Mouse (Mus musculus) cortical plate, adult 2 months (tissue): ENCODE data around the gene Mst1. TPM values are rescaled to one million over a fixed set of nuclear protein-coding genes. Genes with fewer than 3 reads are reported as not detected.
A peak's percentile ranks its signal among the peaks of the same experiment; 100 is the strongest.

Experiments used
- H3K27ac ChIP-seq: fragments of 200-500 bp; 2 replicates; pipeline ENCODE4 v1.5.1; 2012; ENCODE audit warnings: low read length, control low read depth, inconsistent platforms; ENCODE audit not compliant: insufficient read depth
- H3K4me1 ChIP-seq: fragments of 200-500 bp; 2 replicates; pipeline ENCODE4 v1.6.1; 2011; ENCODE audit warnings: low read length; ENCODE audit not compliant: control insufficient read depth, insufficient read depth
- H3K4me3 ChIP-seq: fragments of 200-500 bp; 2 replicates; pipeline ENCODE4 v1.5.1; 2011; ENCODE audit warnings: mild to moderate bottlenecking, low read length, control low read depth; ENCODE audit not compliant: insufficient read depth
- CTCF ChIP-seq: fragments of 200-500 bp; IDR thresholded peaks from 2 replicates; pipeline ENCODE4 v1.5.1; 2011; ENCODE audit warnings: mild to moderate bottlenecking, control low read depth, low read length; ENCODE audit not compliant: insufficient read depth; ENCODE audit errors: extremely low read depth
- POLR2A ChIP-seq: fragments of 200-500 bp; IDR thresholded peaks from 2 replicates; pipeline ENCODE4 v1.6.1; 2011; ENCODE audit warnings: mild to moderate bottlenecking, low read length, control low read depth; ENCODE audit not compliant: insufficient read depth; ENCODE audit errors: extremely low read depth
- polyA plus RNA-seq: library from polyadenylated mRNA; depleted of rRNA; stranded (reverse); fragments of >200 nt; gene quantifications from 2 replicates; pipeline ENCODE4 v1.2.3, GENCODE M21; 2012

Mst1 gene
- polyA plus RNA-seq, 1 experiment, result 0.10 TPM

GRCm38 (mm10) chr9:108111101-108111592 is 30.9 kb downstream of the Mst1 start:
- no peak for TF ChIP-seq POLR2A
- no peak for TF ChIP-seq CTCF
- Histone ChIP-seq H3K4me1 (peaks cover 2% of the 10 kb centered on the region; the same call in 1 of the 2 replicates), H3K27ac (0 out of 2 replicates have a peak overlapping the region, but pooled peaks have one; percentile 9), H3K4me3 (no peak overlapping the region)

- H3K27ac ChIP-seq, result no peak overlapping the region
- H3K4me3 ChIP-seq, result no peak overlapping the region
- TF ChIP-seq CTCF, result no peak
- no peak for TF ChIP-seq POLR2A
Observed at GRCm38 (mm10) chr9:108111593-108112121, 31.4 kb downstream of the Mst1 start.

GRCm38 (mm10) chr9:108112719-108113340 is 32.6 kb downstream of the Mst1 start:
- TF ChIP-seq POLR2A (no peak), CTCF (no peak)
- H3K4me3 ChIP-seq, result no peak overlapping the region
- no peak overlapping the region for H3K27ac ChIP-seq
- peaks cover 2% of the 10 kb centered on the region; the same call in 1 of the 2 replicates for H3K4me1 ChIP-seq

More at GRCm38 (mm10) chr9:108111593-108112121, 31.4 kb downstream of the Mst1 start:
- H3K4me1 ChIP-seq, result peaks cover 2% of the 10 kb centered on the region; the same call in 1 of the 2 replicates

GRCm38 (mm10) chr9:108115290-108116077 is 35.2 kb downstream of the Mst1 start:
- H3K4me3 ChIP-seq, result no peak overlapping the region
- H3K27ac ChIP-seq, result peak overlapping the region; percentile 47; the same call in 1 of the 2 replicates
- H3K4me1 ChIP-seq, result peaks cover 2% of the 10 kb centered on the region; the same call in 1 of the 2 replicates
- no peak for TF ChIP-seq CTCF

GRCm38 (mm10) chr9:108117143-108117542 is 36.9 kb downstream of the Mst1 start:
- Histone ChIP-seq H3K4me1 (peaks cover 7% of the 10 kb centered on the region; the same call in 1 of the 2 replicates), H3K27ac (no peak overlapping the region), H3K4me3 (no peak overlapping the region)
- TF ChIP-seq CTCF (no peak), POLR2A (no peak)

GRCm38 (mm10) chr9:108119891-108120411 is 39.7 kb downstream of the Mst1 start:
- TF ChIP-seq POLR2A, result no peak
- no peak for TF ChIP-seq CTCF
- peaks cover 10% of the 10 kb centered on the region for H3K4me1 ChIP-seq
- H3K4me3 ChIP-seq, result no peak overlapping the region
- no peak overlapping the region for H3K27ac ChIP-seq

- Histone ChIP-seq H3K27ac (0 out of 2 replicates have a peak overlapping the region, but pooled peaks have one; percentile 21), H3K4me1 (peaks cover 13% of the 10 kb centered on the region), H3K4me3 (no peak overlapping the region)
- TF ChIP-seq POLR2A (no peak), CTCF (no peak)
Observed at GRCm38 (mm10) chr9:108120671-108121070, 40.4 kb downstream of the Mst1 start.

GRCm38 (mm10) chr9:108121170-108121969 is 41.1 kb downstream of the Mst1 start:
- no peak overlapping the region for H3K4me3 ChIP-seq
- TF ChIP-seq CTCF (no peak), POLR2A (no peak)
- H3K27ac ChIP-seq, result no peak overlapping the region
- peaks cover 13% of the 10 kb centered on the region for H3K4me1 ChIP-seq

- H3K4me1 ChIP-seq, result peaks cover 27% of the 10 kb centered on the region
- no peak overlapping the region for H3K27ac ChIP-seq
- no peak for TF ChIP-seq CTCF
- TF ChIP-seq POLR2A, result no peak
- no peak overlapping the region for H3K4me3 ChIP-seq
Observed at GRCm38 (mm10) chr9:108123916-108124315, 43.7 kb downstream of the Mst1 start.
